Mouse (Mus musculus): ENCODE results near the gene Herc3.
"Not testable (repeated sequence)": the region's sequence is repeated elsewhere in the genome, so short reads cannot be mapped to it uniquely, and the experiment has no call there.

The Herc3 gene

DNA sequence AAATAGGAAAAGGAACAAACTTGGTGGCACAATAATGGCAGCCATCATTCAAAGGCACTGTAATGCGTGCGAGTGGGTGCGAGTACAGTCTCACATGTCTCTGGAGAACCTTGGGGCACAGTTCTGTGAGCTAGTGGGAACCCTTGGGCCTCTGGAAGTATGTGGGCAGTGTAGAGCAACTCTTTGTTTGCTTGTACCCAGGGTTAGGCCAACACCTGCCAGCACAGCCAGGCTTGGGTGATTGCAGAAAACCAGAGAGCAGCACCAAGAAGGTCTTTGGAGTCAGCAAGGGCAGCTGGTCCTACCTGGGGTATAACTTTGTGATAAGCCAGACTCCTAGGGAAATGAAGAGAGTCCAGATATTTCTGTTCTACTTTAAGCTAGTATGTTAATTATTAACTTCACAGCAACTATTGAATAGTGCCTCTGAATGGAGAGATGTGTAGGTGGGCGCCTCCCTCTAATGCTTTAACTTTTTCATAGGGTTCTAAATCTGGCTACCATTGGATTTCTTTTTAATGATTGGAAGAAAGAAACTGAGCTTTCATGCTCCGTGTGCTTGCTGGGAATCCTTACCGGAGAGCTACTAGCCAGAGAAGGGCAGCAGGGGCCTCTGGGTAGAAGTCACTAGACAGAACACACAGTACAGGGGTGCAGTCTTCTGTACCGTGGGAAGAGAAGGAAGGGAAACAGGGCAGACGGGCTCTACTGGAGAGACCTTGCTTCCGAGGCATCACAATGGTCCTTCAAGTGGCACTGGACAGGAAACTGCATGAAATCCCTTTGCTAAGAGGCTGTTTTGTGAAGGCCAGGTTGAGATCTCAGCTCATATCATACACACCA lies 15.8 kb downstream of the Herc3 start:
- H3K4me3 ChIP-seq (replicated peaks; ENCODE audit: low read length) = no peak overlapping the region
- TF ChIP-seq NANOG (IDR thresholded peaks at IDR 0.05; ENCODE audit: borderline replicate concordance, low read length) = no peak
- no peak for TF ChIP-seq POU5F1 (IDR thresholded peaks at IDR 0.05; ENCODE audit: borderline replicate concordance, low read length)
- no peak for TF ChIP-seq CTCF (conservative IDR thresholded peaks at IDR 0.05; ENCODE audit: low read length)
- H3K4me1 ChIP-seq (replicated peaks; ENCODE audit: low read depth, low read length) = no peaks in the 10 kb centered on the region
- H3K27me3 ChIP-seq (ENCODE audit: insufficient read depth, low read length) = no peaks in the 10 kb centered on the region
- no peaks in the 10 kb centered on the region for H3K9me3 ChIP-seq (ENCODE audit: low read length)
- H3K36me3 ChIP-seq (ENCODE audit: insufficient read depth, low read length) = peaks cover 4% of the 10 kb centered on the region; the same call in 1 of the 2 replicates

DNA sequence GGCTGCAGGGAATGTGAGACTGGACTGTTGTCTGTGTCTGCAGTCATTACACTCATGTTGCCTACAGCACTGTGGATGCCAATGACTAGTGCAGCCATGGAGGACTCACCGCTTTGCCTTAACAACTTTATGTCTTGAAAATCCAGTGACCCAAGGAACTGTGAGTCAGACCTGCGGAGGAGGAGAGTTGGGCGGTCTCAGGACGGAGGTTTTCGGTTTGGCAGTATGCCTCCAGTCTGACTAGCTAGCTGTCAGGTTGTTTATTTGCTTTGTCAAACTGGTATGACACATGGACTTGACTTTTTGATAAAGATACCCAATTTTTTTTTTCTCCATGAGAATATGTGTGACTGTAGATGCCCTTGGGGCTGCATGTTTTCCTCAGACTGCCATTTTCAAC lies 16.6 kb downstream of the Herc3 start:
- TF ChIP-seq NANOG (IDR thresholded peaks at IDR 0.05; ENCODE audit: borderline replicate concordance, low read length) (no peak), POU5F1 (IDR thresholded peaks at IDR 0.05; ENCODE audit: borderline replicate concordance, low read length) (no peak), CTCF (conservative IDR thresholded peaks at IDR 0.05; ENCODE audit: low read length) (no peak)

DNA sequence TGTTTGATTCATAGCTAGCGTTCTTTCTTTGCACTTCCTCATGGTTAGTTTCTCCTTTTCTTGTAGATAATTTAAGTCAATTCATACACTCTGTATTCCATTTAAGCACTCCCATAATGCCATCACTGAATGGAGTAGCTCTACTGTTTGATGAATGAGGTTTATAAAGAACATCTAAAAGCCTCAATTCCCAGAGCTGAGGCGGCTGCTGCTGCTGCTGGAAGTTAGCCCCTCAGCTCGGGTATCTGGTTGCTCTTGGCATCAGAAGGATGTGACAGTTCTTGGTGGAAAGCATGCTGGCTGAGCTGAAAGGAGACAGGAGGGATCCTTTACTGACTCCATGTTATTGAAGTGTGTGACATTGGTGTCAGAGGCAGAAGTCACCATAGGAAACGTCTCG lies 18.1 kb downstream of the Herc3 start:
- TF ChIP-seq CTCF (conservative IDR thresholded peaks at IDR 0.05; ENCODE audit: low read length) (no peak), POU5F1 (IDR thresholded peaks at IDR 0.05; ENCODE audit: borderline replicate concordance, low read length) (no peak), NANOG (IDR thresholded peaks at IDR 0.05; ENCODE audit: borderline replicate concordance, low read length) (no peak)
- Histone ChIP-seq H3K36me3 (ENCODE audit: insufficient read depth, low read length) (peaks cover 4% of the 10 kb centered on the region; the same call in 1 of the 2 replicates), H3K27me3 (ENCODE audit: insufficient read depth, low read length) (no peaks in the 10 kb centered on the region), H3K9me3 (ENCODE audit: low read length) (no peaks in the 10 kb centered on the region), H3K4me3 (replicated peaks; ENCODE audit: low read length) (no peak overlapping the region), H3K4me1 (replicated peaks; ENCODE audit: low read depth, low read length) (no peaks in the 10 kb centered on the region)

More for the DNA sequence above, 16.6 kb downstream of the Herc3 start:
- Histone ChIP-seq H3K9me3 (ENCODE audit: low read length) (no peaks in the 10 kb centered on the region), H3K27me3 (ENCODE audit: insufficient read depth, low read length) (no peaks in the 10 kb centered on the region), H3K4me1 (replicated peaks; ENCODE audit: low read depth, low read length) (no peaks in the 10 kb centered on the region), H3K4me3 (replicated peaks; ENCODE audit: low read length) (no peak overlapping the region), H3K36me3 (ENCODE audit: insufficient read depth, low read length) (peaks cover 4% of the 10 kb centered on the region; the same call in 1 of the 2 replicates)

DNA sequence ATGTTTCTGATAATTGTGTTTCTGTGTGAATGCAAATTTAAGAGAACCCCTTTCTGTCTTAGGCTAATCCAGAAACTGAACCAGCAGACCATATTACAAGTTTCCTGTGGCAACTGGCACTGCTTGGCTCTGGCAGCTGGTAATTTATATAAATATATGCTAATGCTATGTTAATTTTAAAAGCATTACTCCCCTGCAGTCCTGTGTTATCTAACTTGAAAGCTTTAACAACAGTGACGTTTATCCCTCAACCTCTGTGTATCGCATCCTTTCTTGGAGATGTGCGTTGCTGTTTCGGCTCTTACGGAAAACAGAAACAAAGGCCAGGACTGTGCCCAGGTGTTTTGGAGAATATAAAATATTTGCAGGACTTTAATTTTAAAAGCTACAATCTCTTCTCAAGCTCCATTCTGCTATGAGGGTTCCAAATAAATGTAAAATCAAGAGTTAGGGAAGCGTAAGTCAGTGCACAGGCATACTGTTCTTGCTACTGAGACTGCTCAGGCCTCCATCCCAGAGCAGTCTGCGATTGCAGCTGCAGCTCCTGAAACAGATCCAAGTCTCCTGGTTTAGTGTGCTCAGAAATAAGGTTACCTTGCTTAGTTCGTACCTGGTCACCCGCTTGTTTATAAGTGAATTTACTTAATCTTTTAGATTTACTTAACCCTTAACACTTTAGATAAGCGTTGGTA lies 24.6 kb downstream of the Herc3 start:
- no peaks in the 10 kb centered on the region for H3K9me3 ChIP-seq (ENCODE audit: low read length)
- H3K4me1 ChIP-seq (replicated peaks; ENCODE audit: low read depth, low read length) = no peaks in the 10 kb centered on the region
- no peak for TF ChIP-seq POU5F1 (IDR thresholded peaks at IDR 0.05; ENCODE audit: borderline replicate concordance, low read length)
- no peak for TF ChIP-seq NANOG (IDR thresholded peaks at IDR 0.05; ENCODE audit: borderline replicate concordance, low read length)
- TF ChIP-seq CTCF (conservative IDR thresholded peaks at IDR 0.05; ENCODE audit: low read length) = no peak
- H3K4me3 ChIP-seq (replicated peaks; ENCODE audit: low read length) = no peak overlapping the region
- 0 out of 2 replicates have a peak, but pooled peaks cover 3% of the 10 kb centered on the region for H3K36me3 ChIP-seq (ENCODE audit: insufficient read depth, low read length)
- H3K27me3 ChIP-seq (ENCODE audit: insufficient read depth, low read length) = no peaks in the 10 kb centered on the region

DNA sequence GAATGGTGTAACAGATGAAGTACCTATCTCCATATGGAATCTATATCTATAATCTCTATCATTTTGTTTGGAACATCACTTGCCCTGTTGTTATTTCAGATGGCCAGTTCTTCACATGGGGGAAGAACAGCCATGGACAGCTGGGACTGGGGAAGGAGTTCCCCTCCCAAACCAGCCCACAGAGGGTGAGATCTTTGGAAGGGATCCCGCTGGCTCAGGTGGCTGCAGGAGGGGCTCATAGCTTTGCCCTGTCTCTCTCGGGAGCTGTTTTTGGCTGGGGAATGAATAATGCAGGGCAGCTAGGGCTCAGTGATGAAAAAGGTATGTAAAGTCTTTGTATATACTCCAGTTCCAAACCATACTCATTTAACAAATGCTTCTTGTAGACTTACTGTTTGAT lies 25.2 kb downstream of the Herc3 start:
- Histone ChIP-seq H3K27me3 (ENCODE audit: insufficient read depth, low read length) (no peaks in the 10 kb centered on the region), H3K4me3 (replicated peaks; ENCODE audit: low read length) (no peak overlapping the region), H3K36me3 (ENCODE audit: insufficient read depth, low read length) (0 out of 2 replicates have a peak, but pooled peaks cover 3% of the 10 kb centered on the region), H3K9me3 (ENCODE audit: low read length) (no peaks in the 10 kb centered on the region), H3K4me1 (replicated peaks; ENCODE audit: low read depth, low read length) (no peaks in the 10 kb centered on the region)
- TF ChIP-seq POU5F1 (IDR thresholded peaks at IDR 0.05; ENCODE audit: borderline replicate concordance, low read length) = no peak
- TF ChIP-seq CTCF (conservative IDR thresholded peaks at IDR 0.05; ENCODE audit: low read length) = no peak
- no peak for TF ChIP-seq NANOG (IDR thresholded peaks at IDR 0.05; ENCODE audit: borderline replicate concordance, low read length)

DNA sequence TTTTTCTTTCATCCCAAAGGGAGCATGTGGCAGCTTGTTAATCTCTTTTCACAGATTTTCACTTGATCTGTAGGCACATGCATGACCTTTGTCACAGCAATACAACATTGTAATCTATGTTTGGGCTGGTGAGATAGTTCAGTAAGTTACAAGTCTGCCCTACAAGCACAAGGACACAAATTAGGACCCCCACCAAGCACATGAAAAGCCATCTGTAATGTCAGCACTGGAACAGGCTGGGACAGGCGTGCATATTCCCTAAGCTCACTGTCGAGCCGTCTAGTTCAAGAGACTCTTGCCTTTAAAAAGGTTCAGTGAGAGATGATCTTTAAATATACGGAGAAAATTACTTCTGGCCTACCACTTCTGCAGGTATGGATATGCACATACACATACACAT lies 28.3 kb downstream of the Herc3 start:
- Histone ChIP-seq H3K9me3 (ENCODE audit: low read length) (no peaks in the 10 kb centered on the region), H3K4me1 (replicated peaks; ENCODE audit: low read depth, low read length) (no peaks in the 10 kb centered on the region), H3K27me3 (ENCODE audit: insufficient read depth, low read length) (no peaks in the 10 kb centered on the region), H3K4me3 (replicated peaks; ENCODE audit: low read length) (no peak overlapping the region), H3K36me3 (ENCODE audit: insufficient read depth, low read length) (0 out of 2 replicates have a peak, but pooled peaks cover 3% of the 10 kb centered on the region)
- TF ChIP-seq NANOG (IDR thresholded peaks at IDR 0.05; ENCODE audit: borderline replicate concordance, low read length) = no peak
- TF ChIP-seq CTCF (conservative IDR thresholded peaks at IDR 0.05; ENCODE audit: low read length) = no peak
- TF ChIP-seq POU5F1 (IDR thresholded peaks at IDR 0.05; ENCODE audit: borderline replicate concordance, low read length) = no peak

DNA sequence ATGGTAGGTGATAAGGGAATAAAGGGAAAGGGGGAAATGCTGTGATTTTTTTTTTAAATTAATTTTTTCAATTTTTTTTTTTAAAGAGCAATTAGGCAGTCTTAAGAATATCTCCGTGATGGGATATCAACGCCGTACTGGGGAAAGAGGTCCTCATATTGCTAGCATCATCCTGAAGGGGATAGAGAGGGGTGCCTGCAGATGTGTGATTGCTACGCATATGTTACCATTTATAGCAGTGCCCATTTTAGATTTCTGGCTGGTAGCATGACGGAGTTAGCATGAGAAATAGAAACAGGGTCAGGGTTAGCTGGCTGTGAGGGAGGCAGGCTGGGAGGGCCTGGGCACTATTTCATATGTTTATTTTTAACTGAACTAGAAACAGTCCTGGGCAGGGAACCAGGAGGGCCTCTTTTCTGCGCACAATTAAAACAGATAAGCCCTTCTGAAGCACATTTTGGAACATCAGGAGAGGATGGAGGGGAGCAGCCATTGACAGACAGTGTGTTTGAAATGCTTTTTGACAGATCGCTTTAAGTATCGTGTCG lies 31.3 kb downstream of the Herc3 start:
- 0 out of 2 replicates have a peak, but pooled peaks cover 3% of the 10 kb centered on the region for H3K36me3 ChIP-seq (ENCODE audit: insufficient read depth, low read length)
- no peak for TF ChIP-seq POU5F1 (IDR thresholded peaks at IDR 0.05; ENCODE audit: borderline replicate concordance, low read length)
- no peak for TF ChIP-seq CTCF (conservative IDR thresholded peaks at IDR 0.05; ENCODE audit: low read length)
- H3K4me3 ChIP-seq (replicated peaks; ENCODE audit: low read length) = no peak overlapping the region
- peaks cover 6% of the 10 kb centered on the region; the same call in 1 of the 2 replicates for H3K9me3 ChIP-seq (ENCODE audit: low read length)
- H3K4me1 ChIP-seq (replicated peaks; ENCODE audit: low read depth, low read length) = no peaks in the 10 kb centered on the region
- H3K27me3 ChIP-seq (ENCODE audit: insufficient read depth, low read length) = no peaks in the 10 kb centered on the region

DNA sequence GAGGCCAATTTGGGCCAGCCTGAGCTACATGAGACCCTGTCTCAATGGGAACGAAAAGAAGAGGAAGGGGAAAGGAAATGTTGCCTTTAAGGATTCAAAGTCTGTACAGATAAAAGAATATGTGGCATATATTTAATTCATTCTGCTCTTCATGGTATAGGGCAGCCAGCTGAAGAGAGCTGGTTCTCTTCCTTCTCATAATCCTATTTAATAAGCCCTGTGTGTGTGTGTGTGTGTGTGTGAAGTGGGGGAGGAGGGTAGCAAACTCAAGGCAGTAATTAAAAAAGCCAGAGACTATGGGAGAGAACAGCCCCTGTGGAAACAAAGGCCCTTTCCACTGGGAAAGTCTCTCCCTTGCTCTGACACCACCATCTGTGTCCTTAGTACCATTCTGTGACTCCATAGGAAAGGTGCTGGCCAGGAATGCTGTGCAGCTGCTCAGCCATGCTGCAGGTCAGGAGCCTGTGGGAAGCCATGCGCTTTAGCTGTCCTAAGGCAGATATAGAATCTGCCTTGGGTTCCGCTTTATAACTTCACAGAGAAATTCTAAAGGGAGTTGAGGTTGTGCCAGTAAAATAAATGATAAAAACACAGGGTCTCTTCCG lies 32.5 kb downstream of the Herc3 start:
- Histone ChIP-seq H3K27me3 (ENCODE audit: insufficient read depth, low read length) (no peaks in the 10 kb centered on the region), H3K9me3 (ENCODE audit: low read length) (peaks cover 6% of the 10 kb centered on the region; the same call in 1 of the 2 replicates), H3K4me3 (replicated peaks; ENCODE audit: low read length) (no peak overlapping the region), H3K36me3 (ENCODE audit: insufficient read depth, low read length) (0 out of 2 replicates have a peak, but pooled peaks cover 3% of the 10 kb centered on the region), H3K4me1 (replicated peaks; ENCODE audit: low read depth, low read length) (no peaks in the 10 kb centered on the region)
- TF ChIP-seq POU5F1 (IDR thresholded peaks at IDR 0.05; ENCODE audit: borderline replicate concordance, low read length) (no peak), CTCF (conservative IDR thresholded peaks at IDR 0.05; ENCODE audit: low read length) (no peak), NANOG (IDR thresholded peaks at IDR 0.05; ENCODE audit: borderline replicate concordance, low read length) (no peak)

DNA sequence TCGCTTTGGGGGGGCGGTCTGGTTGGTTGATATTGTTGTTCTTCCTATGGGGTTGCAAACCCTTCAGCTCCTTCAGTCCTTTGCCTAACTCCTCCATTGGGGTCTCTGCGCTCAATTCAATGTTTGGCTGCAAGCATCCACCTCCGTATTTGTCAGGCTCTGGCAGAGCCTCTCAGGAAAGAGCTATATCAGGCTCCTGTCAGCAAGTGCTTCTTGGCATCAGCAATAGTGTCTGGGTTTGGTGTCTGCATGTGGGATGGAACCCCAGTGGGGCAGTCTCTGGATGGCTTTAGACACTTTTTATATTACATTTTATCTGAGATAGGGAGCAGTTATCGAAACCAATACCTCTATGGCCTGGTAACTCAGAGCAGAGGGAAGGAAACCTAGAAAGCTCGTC lies 36.6 kb downstream of the Herc3 start:
- H3K4me1 ChIP-seq (replicated peaks; ENCODE audit: low read depth, low read length); H3K36me3 ChIP-seq (ENCODE audit: insufficient read depth, low read length); H3K27me3 ChIP-seq (ENCODE audit: insufficient read depth, low read length); H3K9me3 ChIP-seq (ENCODE audit: low read length); H3K4me3 ChIP-seq (replicated peaks; ENCODE audit: low read length): not testable (repeated sequence)
